Mouse (Mus musculus) erythroblast, embryonic 14.5 days (primary cell): ENCODE measurements around the gene Syt14. TPM values are rescaled to one million over a fixed set of nuclear protein-coding genes. Genes with fewer than 3 reads are reported as not detected.

Experiments used
- H3K27me3 ChIP-seq: 2 replicates; pipeline ENCODE4 v1.6.1; 2012; ENCODE audit warnings: inconsistent platforms; ENCODE audit not compliant: control insufficient read depth
- H3K36me3 ChIP-seq: 2 replicates; pipeline ENCODE4 v1.6.1; 2012; ENCODE audit warnings: mild to moderate bottlenecking, inconsistent platforms; ENCODE audit not compliant: control insufficient read depth
- H3K4me1 ChIP-seq: 2 replicates; pipeline ENCODE4 v1.6.1; 2012; ENCODE audit warnings: inconsistent platforms; ENCODE audit not compliant: control insufficient read depth
- H3K4me3 ChIP-seq: replicated peaks from 2 replicates; pipeline ENCODE3; 2012; ENCODE audit warnings: moderate library complexity, mild to moderate bottlenecking, inconsistent platforms
- H3K9me3 ChIP-seq: 2 replicates; pipeline ENCODE4 v1.6.1; 2012; ENCODE audit warnings: low read length, inconsistent platforms, mixed read lengths; ENCODE audit not compliant: control insufficient read depth
- GATA1 ChIP-seq: IDR thresholded peaks from 2 replicates; pipeline ENCODE4 v1.6.1; 2012; ENCODE audit warnings: low read length, inconsistent platforms, mixed read lengths
- TAL1 ChIP-seq: IDR thresholded peaks from 3 replicates; pipeline ENCODE4 v1.6.1; 2012; ENCODE audit warnings: low read length, inconsistent platforms, mixed read lengths
- polyA plus RNA-seq: library from polyadenylated mRNA; stranded (reverse); fragments of >175 nt; gene quantifications from 2 replicates; pipeline ENCODE4 v1.2.3, GENCODE M21; 2012

The Syt14 gene
- polyA plus RNA-seq, 1 experiment: 0.53 TPM

- Histone ChIP-seq H3K36me3 (no peaks in the 10 kb centered on the region), H3K4me1 (no peaks in the 10 kb centered on the region), H3K27me3 (peaks cover 71% of the 10 kb centered on the region), H3K4me3 (no peak overlapping the region), H3K9me3 (no peaks in the 10 kb centered on the region)
- TF ChIP-seq TAL1: no peak
- no peak for TF ChIP-seq GATA1
Measured at GRCm38 (mm10) chr1:192851126-192851525, 184.4 kb downstream of the Syt14 start.

- TF ChIP-seq TAL1 (no peak), GATA1 (no peak)
- H3K9me3 ChIP-seq: no peaks in the 10 kb centered on the region
- peaks cover 56% of the 10 kb centered on the region for H3K27me3 ChIP-seq
- no peaks in the 10 kb centered on the region for H3K36me3 ChIP-seq
- H3K4me1 ChIP-seq: no peaks in the 10 kb centered on the region
- H3K4me3 ChIP-seq: no peak overlapping the region
Measured at GRCm38 (mm10) chr1:192849616-192850015, 186.0 kb downstream of the Syt14 start.

- H3K27me3 ChIP-seq: peaks cover 32% of the 10 kb centered on the region
- H3K4me3 ChIP-seq: no peak overlapping the region
- no peaks in the 10 kb centered on the region for H3K36me3 ChIP-seq
- TF ChIP-seq TAL1 (no peak), GATA1 (no peak)
- H3K4me1 ChIP-seq: no peaks in the 10 kb centered on the region
- H3K9me3 ChIP-seq: no peaks in the 10 kb centered on the region
Measured at GRCm38 (mm10) chr1:192847254-192847653, 188.3 kb downstream of the Syt14 start.

Other genes starting within 250 kb of the Syt14 start
- gene Sertad4, start 180.0 kb downstream of the Syt14 start, polyA plus RNA-seq: 0.19 TPM in 1 of 2 replicates, not detected in the other
- 0.07 and 0.21 TPM in 2 replicates for gene Diexf, start 94.5 kb upstream of the Syt14 start, polyA plus RNA-seq
- gene Irf6, start 117.3 kb upstream of the Syt14 start, polyA plus RNA-seq: not detected in 2 replicates
- gene A130010J15Rik, start 132.3 kb upstream of the Syt14 start, polyA plus RNA-seq: not detected in 2 replicates
- gene Traf3ip3, start 165.9 kb upstream of the Syt14 start, polyA plus RNA-seq: 0.22 TPM in 1 of 2 replicates, not detected in the other
- not detected in 2 replicates for gene Lamb3, start 171.9 kb upstream of the Syt14 start, polyA plus RNA-seq
- gene Hsd11b1, start 228.3 kb upstream of the Syt14 start, polyA plus RNA-seq: not detected in 2 replicates
- 0.07 and 0.08 TPM in 2 replicates for gene G0s2, start 237.4 kb upstream of the Syt14 start, polyA plus RNA-seq